Mouse (Mus musculus) liver, embryonic 13.5 days (tissue): Measurements from ENCODE around the gene B3galt1. TPM values are rescaled to one million over a fixed set of nuclear protein-coding genes. Genes with fewer than 3 reads are reported as not detected.

Experiments
- ATAC-seq: fragments of 200-750 bp; cut with Nextera tagmentation; 2 replicates; pipeline ENCODE4 v1.8.0; 2017; ENCODE audit warnings: low read depth, mild to moderate bottlenecking, moderate number of reproducible peaks, moderate library complexity
- DNase-seq: peaks from one replicate; pipeline ENCODE4 v3.0.0; 2022
- H3K27ac ChIP-seq: fragments of 300-500 bp; sonication (generic); 2 replicates; pipeline ENCODE4 v1.5.1; 2015; ENCODE audit warnings: moderate library complexity, mild to moderate bottlenecking, inconsistent platforms
- H3K27me3 ChIP-seq: fragments of 300-500 bp; sonication (generic); 2 replicates; pipeline ENCODE4 v1.6.1; 2015; ENCODE audit warnings: mild to moderate bottlenecking, inconsistent platforms
- H3K36me3 ChIP-seq: fragments of 300-500 bp; sonication (generic); 2 replicates; pipeline ENCODE4 v1.6.1; 2015; ENCODE audit warnings: mild to moderate bottlenecking, inconsistent platforms
- H3K4me1 ChIP-seq: fragments of 300-500 bp; sonication (generic); replicated peaks from 2 replicates; pipeline ENCODE4 v1.6.1; 2015; ENCODE audit warnings: inconsistent platforms
- H3K4me2 ChIP-seq: fragments of 300-500 bp; sonication (generic); 2 replicates; pipeline ENCODE4 v1.6.1; 2015; ENCODE audit warnings: inconsistent platforms, mild to moderate bottlenecking, moderate library complexity
- H3K4me3 ChIP-seq: fragments of 300-500 bp; sonication (generic); replicated peaks from 2 replicates; pipeline ENCODE4 v1.5.1; 2015; ENCODE audit warnings: mild to moderate bottlenecking, inconsistent platforms
- H3K9ac ChIP-seq: fragments of 300-500 bp; sonication (generic); 2 replicates; pipeline ENCODE4 v1.6.1; 2015; ENCODE audit warnings: mild to moderate bottlenecking, inconsistent platforms
- H3K9me3 ChIP-seq: fragments of 300-500 bp; sonication (generic); replicated peaks from 2 replicates; pipeline ENCODE4 v1.6.1; 2016; ENCODE audit warnings: inconsistent platforms
- WGBS: fragments of 180-500 bp; shearing (Covaris S2); methylation state at CpG from one replicate; pipeline ENCODE4 v1.1.7; 2015; ENCODE audit not compliant: insufficient replicate concordance; 5-methylcytosine and 5-hydroxymethylcytosine counted together
- polyA plus RNA-seq: library from polyadenylated mRNA; unstranded; fragments of >200 nt; fragmentation: Nextera tagmentation; extraction: Ambion mirVana; gene quantifications from 2 replicates; pipeline ENCODE4 v1.2.1, GENCODE M21; 2015

B3galt1 gene
- polyA plus RNA-seq, 1 experiment from 2014 or later = 0.33 TPM

DNA sequence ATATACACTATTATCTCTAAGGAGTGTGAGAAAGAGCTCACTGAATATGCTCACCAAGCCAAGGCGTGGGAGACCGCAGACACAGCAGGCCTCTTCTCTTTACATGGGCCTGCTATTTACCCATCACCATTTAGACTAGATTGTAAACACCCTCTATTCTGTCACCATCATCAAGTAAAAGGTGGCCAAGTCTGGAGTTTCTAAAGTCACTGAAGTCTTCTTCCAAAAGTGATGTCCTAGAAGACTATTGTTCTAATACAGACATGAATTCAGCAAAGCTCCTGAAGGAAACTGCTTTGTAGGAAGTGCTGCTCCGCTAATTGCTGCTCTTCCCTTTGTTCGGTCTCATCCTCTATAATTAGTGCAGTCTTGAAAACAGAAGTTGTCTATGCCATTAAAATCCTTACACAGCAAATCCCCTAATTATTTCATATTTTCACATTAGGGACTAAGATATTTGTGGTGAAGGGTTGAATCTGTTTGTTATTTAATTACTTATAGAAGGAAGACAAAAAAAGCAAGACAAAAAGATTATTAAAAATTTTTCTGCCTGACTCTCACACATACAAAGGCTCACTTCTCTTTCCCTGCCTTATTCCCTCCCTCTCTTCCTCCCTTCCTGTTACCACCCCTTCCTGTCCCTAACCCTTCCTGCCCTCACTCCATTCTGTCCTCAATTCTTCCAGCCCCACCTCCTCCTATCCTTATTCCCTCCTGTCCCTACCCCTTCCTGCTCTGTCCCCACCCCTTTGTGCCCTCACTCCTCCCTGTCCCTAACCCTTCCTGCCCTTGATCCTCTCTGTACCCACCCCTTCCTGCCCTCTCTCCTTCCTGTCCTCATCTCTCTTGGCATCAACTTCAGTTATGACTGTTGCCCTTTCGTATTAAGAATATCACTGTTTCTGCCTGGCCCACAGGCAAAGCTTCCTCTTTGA lies 514.0 kb downstream of the B3galt1 start:
- Histone ChIP-seq H3K27ac (no peak overlapping the region), H3K4me3 (no peak overlapping the region), H3K9me3 (no peaks in the 10 kb centered on the region), H3K9ac (no peak overlapping the region), H3K36me3 (no peaks in the 10 kb centered on the region), H3K4me1 (no peaks in the 10 kb centered on the region), H3K27me3 (no peaks in the 10 kb centered on the region), H3K4me2 (no peak overlapping the region)
- DNase-seq (no peak), ATAC-seq (no peak; the same call in 1 of the 2 replicates)
- WGBS = 60% methylated on average over 5 of the region's 5 CpGs

DNA sequence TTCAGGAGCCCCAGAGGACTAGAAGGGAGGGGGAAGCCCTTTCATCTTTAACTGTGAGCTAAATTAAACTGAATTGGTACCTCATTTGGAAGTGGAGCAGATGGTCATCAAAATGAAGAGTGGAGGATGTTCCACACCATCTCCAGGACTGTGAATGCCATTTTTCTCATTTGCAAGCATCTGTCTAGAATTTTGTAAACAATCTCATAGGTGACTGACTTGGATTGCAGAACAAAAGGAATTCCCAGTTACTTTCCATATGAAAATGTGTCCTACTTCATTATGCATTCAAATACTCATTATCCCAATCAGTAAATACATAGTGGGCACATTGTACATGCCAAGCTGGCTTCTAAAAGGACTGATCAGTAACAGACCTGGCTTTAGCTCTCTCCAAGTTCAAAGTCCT lies 515.2 kb downstream of the B3galt1 start:
- no peak overlapping the region for H3K27ac ChIP-seq
- ATAC-seq (no peak), DNase-seq (no peak)
- H3K9ac ChIP-seq = no peak overlapping the region
- H3K27me3 ChIP-seq = no peaks in the 10 kb centered on the region
- no peak overlapping the region for H3K4me3 ChIP-seq
- no peaks in the 10 kb centered on the region for H3K36me3 ChIP-seq
- H3K9me3 ChIP-seq = no peaks in the 10 kb centered on the region
- no peaks in the 10 kb centered on the region for H3K4me1 ChIP-seq
- no peak overlapping the region for H3K4me2 ChIP-seq

DNA sequence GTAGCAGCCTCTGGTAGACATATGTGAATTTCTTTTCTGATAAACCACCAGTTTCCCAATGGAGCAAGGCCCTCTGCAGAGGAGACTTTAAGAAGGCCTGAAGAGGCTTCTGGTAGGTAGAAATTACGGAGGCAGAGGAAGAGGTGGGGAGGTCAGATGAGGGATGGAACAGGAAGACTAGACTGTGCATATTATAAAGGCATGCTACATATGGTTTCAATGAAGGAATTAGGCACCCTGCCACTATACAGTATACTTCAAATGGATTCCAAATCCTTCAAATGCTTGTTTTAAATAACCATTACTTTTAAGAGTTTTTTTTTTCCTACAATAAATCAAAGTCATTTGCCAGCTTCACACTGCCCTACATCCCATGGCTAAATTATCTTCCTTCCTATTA lies 518.8 kb downstream of the B3galt1 start:
- ATAC-seq = no peak
- no peak overlapping the region for H3K9ac ChIP-seq
- H3K4me1 ChIP-seq = no peaks in the 10 kb centered on the region
- no peak overlapping the region for H3K27ac ChIP-seq
- WGBS = 31% methylated on average over 1 of the region's 1 CpGs
- no peak overlapping the region for H3K4me2 ChIP-seq
- H3K9me3 ChIP-seq = no peaks in the 10 kb centered on the region
- no peaks in the 10 kb centered on the region for H3K36me3 ChIP-seq
- no peak overlapping the region for H3K4me3 ChIP-seq
- DNase-seq = no peak
- H3K27me3 ChIP-seq = no peaks in the 10 kb centered on the region

DNA sequence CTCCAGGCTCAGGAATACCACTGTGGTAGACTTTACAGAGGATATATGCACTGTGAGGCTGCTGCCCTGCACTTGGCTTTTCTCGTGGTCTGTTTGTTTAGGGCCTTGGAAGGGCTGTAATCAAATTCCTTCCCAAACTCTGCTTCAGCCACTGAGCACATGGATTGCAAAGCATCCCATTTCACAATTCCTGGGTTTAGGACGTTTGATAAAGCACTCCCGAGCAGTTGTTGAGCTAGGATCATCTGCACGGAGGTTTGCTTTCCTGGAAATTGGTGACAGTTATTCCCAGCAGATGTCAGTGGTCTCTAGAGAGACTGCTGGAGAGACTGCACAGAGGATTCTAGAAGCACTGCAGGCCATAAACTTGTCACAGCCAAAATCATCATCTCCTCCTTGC lies 520.4 kb downstream of the B3galt1 start:
- Histone ChIP-seq H3K4me3 (no peak overlapping the region), H3K36me3 (no peaks in the 10 kb centered on the region), H3K9ac (no peak overlapping the region), H3K4me1 (no peaks in the 10 kb centered on the region), H3K27me3 (no peaks in the 10 kb centered on the region), H3K9me3 (no peaks in the 10 kb centered on the region), H3K27ac (no peak overlapping the region), H3K4me2 (no peak overlapping the region)
- no peak for ATAC-seq
- no peak for DNase-seq
- WGBS = 57% methylated on average over 4 of the region's 4 CpGs

DNA sequence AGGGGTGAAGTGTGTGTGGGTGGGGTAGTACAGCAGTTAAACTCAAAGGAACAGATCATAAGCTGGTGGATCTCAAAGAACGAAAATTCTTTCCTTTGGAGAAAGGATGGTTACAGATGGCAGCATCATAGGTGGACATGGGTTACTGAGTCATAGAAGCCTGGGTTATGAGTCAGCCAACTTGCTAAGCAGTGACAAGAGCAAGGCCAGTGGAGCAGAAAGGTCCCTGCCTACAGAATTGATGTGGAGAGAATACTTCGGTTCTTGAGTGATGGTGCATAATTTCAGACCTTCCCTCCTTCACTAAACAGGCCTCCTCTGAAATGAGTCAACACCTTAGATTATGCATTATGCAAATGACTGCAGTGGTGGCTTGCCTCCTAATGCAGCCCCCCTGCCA lies 525.9 kb downstream of the B3galt1 start:
- no peaks in the 10 kb centered on the region for H3K27me3 ChIP-seq
- H3K4me1 ChIP-seq = no peaks in the 10 kb centered on the region
- no peak overlapping the region for H3K4me3 ChIP-seq
- H3K4me2 ChIP-seq = no peak overlapping the region
- 71% methylated on average over 2 of the region's 2 CpGs for WGBS
- DNase-seq (no peak), ATAC-seq (no peak)
- H3K9me3 ChIP-seq = no peaks in the 10 kb centered on the region; the same call in 1 of the 2 replicates
- no peaks in the 10 kb centered on the region for H3K36me3 ChIP-seq
- no peak overlapping the region for H3K9ac ChIP-seq
- H3K27ac ChIP-seq = no peak overlapping the region

DNA sequence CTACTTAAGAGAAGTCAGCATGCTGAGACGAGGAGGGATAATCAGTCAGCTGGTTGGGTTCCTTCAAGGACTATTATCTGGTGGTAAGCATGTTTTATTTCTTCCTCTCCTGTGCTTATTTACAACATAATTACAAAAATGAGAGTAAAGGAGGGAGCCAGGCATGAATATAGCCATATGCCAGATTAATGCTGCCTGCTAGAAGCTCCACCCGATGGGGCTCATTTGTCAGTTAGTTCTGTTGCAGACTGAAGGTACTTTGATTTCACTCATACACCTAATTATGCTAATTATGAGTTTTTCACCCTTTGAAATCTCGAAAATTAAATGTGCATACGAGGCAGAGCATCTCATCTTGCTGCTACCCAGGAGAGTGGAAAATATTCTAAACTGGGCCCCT lies 539.0 kb downstream of the B3galt1 start:
- 58% methylated on average over 4 of the region's 4 CpGs for WGBS
- Histone ChIP-seq H3K4me2 (no peak overlapping the region), H3K36me3 (no peaks in the 10 kb centered on the region), H3K9ac (no peak overlapping the region), H3K9me3 (no peaks in the 10 kb centered on the region), H3K27me3 (no peaks in the 10 kb centered on the region), H3K27ac (no peak overlapping the region), H3K4me3 (no peak overlapping the region), H3K4me1 (no peaks in the 10 kb centered on the region)
- DNase-seq = no peak
- no peak for ATAC-seq

DNA sequence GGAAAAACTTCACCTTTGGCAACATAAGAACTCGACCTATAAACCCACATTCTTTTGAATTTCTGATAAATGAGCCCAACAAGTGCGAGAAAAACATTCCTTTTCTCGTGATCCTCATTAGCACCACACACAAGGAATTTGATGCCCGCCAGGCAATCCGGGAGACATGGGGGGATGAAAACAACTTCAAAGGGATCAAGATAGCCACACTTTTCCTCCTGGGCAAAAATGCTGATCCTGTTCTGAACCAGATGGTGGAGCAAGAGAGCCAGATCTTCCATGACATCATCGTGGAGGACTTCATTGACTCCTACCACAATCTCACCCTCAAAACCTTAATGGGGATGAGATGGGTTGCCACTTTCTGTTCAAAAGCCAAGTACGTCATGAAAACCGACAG lies 552.4 kb downstream of the B3galt1 start:
- WGBS = 52% methylated on average over 8 of the region's 8 CpGs
- no peak for ATAC-seq
- H3K9me3 ChIP-seq = 0 out of 2 replicates have a peak, but pooled peaks cover 4% of the 10 kb centered on the region

DNA sequence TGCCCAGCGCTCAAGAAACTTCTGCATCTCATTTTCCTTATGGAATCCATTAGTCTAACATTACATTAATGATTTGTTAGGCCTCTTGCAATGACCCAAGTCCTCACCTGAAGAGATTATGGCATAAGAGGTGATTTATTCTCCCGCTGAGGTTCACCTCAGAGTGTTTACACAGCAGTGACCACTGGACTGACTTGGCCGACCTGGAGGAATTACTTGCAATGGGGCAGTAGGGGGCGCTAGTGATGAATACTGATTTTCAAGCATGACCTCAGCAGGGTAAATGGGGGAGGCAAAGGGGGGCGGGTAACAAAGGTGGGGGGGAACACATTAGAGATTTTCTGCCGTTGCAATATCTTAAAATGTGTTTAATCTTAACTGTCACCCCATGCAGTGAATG lies 559.1 kb downstream of the B3galt1 start:
- H3K4me3 ChIP-seq = no peak overlapping the region
- H3K36me3 ChIP-seq = no peaks in the 10 kb centered on the region
- H3K9me3 ChIP-seq = no peaks in the 10 kb centered on the region
- DNase-seq (no peak), ATAC-seq (no peak)
- no peaks in the 10 kb centered on the region for H3K4me1 ChIP-seq
- no peak overlapping the region for H3K4me2 ChIP-seq
- no peak overlapping the region for H3K9ac ChIP-seq
- H3K27ac ChIP-seq = no peak overlapping the region
- no peaks in the 10 kb centered on the region for H3K27me3 ChIP-seq
- WGBS = 50% methylated on average over 6 of the region's 6 CpGs

More for the DNA sequence above, 552.4 kb downstream of the B3galt1 start:
- no peak overlapping the region for H3K4me2 ChIP-seq
- no peak for DNase-seq
- no peak overlapping the region for H3K4me3 ChIP-seq
- no peaks in the 10 kb centered on the region for H3K4me1 ChIP-seq
- no peaks in the 10 kb centered on the region for H3K27me3 ChIP-seq
- no peak overlapping the region for H3K9ac ChIP-seq
- H3K27ac ChIP-seq = no peak overlapping the region
- no peaks in the 10 kb centered on the region for H3K36me3 ChIP-seq

DNA sequence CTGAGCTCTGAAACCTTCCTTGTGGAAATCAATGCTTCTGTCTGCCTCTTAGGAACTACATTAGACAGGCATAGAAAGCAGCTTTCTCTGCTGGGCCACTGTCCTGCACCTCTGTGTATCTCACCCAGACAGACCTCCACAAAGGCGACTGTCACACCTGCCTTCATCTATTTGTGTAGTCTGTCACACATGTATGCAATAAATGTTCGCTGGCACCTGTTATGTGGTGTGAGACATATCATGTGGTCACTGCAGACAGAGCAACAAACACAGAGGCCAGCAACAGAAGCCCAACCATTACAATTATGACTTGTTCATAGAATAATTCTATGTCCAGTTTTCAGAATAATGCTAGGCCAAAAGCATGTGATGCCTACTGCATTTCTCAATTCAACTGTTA lies 575.4 kb downstream of the B3galt1 start:
- Histone ChIP-seq H3K9me3 (no peaks in the 10 kb centered on the region), H3K27ac (no peak overlapping the region), H3K9ac (no peak overlapping the region), H3K4me1 (no peaks in the 10 kb centered on the region), H3K4me2 (no peak overlapping the region), H3K36me3 (no peaks in the 10 kb centered on the region), H3K27me3 (no peaks in the 10 kb centered on the region), H3K4me3 (no peak overlapping the region)
- DNase-seq (no peak), ATAC-seq (no peak)
- WGBS = 54% methylated on average over 2 of the region's 2 CpGs

DNA sequence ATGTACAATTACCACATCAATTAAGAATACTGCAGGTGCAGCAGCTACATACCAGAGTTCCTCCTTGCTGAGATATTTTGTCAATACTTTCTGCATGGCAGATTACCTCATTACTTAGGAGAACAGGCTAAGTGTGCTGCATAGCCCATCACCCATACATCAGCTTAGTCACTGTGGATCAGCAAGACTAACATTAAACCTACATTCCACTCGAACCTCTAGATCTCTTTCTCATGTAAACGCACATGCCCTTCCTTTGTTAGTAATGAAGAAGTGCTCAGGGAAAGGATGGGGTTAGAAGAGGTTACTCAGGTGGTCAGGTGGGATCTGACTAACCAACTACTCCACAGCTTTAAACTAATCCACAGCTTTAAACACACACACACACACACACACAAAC lies 577.6 kb downstream of the B3galt1 start:
- ATAC-seq = no peak
- 53% methylated on average over 2 of the region's 2 CpGs for WGBS

DNA sequence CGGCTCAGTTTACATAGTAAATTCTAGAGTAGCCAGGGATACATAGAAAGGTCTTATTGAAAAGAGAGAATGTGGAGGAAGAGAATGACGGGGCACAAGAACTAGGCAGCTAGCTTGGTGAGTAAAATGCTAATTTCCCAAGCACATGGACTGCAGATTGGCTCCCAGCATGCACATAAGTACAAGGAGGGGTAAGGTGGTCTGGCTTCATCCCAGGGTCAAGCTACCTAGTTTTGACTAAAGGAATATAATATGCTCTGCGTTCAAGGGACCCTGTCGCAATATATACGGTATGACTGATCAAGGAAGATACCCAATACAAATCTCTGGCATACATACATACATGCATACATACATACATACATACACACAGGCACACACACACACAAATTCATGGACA lies 594.1 kb downstream of the B3galt1 start:
- no peak overlapping the region for H3K4me3 ChIP-seq
- no peak overlapping the region for H3K9ac ChIP-seq
- no peak overlapping the region for H3K27ac ChIP-seq
- ATAC-seq (no peak), DNase-seq (no peak)
- no peaks in the 10 kb centered on the region for H3K9me3 ChIP-seq
- 80% methylated on average over 5 of the region's 5 CpGs for WGBS
- no peaks in the 10 kb centered on the region for H3K36me3 ChIP-seq
- no peak overlapping the region for H3K4me2 ChIP-seq
- H3K4me1 ChIP-seq = no peaks in the 10 kb centered on the region
- no peaks in the 10 kb centered on the region for H3K27me3 ChIP-seq

More for the DNA sequence above, 577.6 kb downstream of the B3galt1 start:
- no peaks in the 10 kb centered on the region for H3K36me3 ChIP-seq
- H3K4me1 ChIP-seq = no peaks in the 10 kb centered on the region
- no peak overlapping the region for H3K27ac ChIP-seq
- no peak overlapping the region for H3K9ac ChIP-seq
- no peaks in the 10 kb centered on the region for H3K9me3 ChIP-seq
- H3K4me3 ChIP-seq = no peak overlapping the region
- no peak overlapping the region for H3K4me2 ChIP-seq
- no peak for DNase-seq
- no peaks in the 10 kb centered on the region for H3K27me3 ChIP-seq

DNA sequence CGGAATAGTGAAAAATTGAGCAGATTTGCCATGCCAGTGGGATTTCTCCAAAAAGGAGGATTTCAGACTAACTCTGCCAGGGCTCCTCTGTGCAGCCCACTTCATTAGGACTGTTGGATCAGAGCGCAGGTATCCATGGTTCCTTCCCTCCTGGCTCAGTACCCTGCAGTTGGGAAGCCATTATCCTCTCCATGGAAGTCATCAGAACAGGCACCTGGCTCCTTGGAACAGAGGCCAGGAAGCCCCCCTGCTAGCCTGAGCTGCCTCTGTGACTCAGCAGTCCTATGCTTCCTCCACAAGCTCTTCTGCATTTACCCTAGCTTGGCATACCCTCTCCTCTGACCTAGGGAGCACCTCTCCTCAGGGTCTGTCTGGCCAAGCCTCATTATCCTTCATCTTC lies 594.9 kb downstream of the B3galt1 start:
- H3K9ac ChIP-seq = no peak overlapping the region
- WGBS = 72% methylated on average over 2 of the region's 2 CpGs
- no peak overlapping the region for H3K27ac ChIP-seq
- no peaks in the 10 kb centered on the region for H3K36me3 ChIP-seq
- DNase-seq (no peak), ATAC-seq (no peak)
- H3K9me3 ChIP-seq = no peaks in the 10 kb centered on the region
- no peak overlapping the region for H3K4me2 ChIP-seq
- no peaks in the 10 kb centered on the region for H3K4me1 ChIP-seq
- no peaks in the 10 kb centered on the region for H3K27me3 ChIP-seq
- no peak overlapping the region for H3K4me3 ChIP-seq
